Mouse (Mus musculus): ENCODE data around the gene Myrip.

- TF ChIP-seq POLR2A (IDR thresholded peaks at IDR 0.05; ENCODE audit: borderline replicate concordance, extremely low read depth, insufficient read depth, insufficient read length, poor library complexity, severe bottlenecking) (no peak), CTCF (IDR thresholded peaks at IDR 0.05; ENCODE audit: borderline replicate concordance, extremely low read depth, insufficient read depth, insufficient read length) (no peak)
Measured at GRCm38 (mm10) chr9:120351061-120351460, 49.7 kb downstream of the Myrip start.

All from brain, embryonic 14.5 days (tissue).